Mouse (Mus musculus) activated CD4-positive, CD25-positive, alpha-beta regulatory T cell, adult 4 months (primary cell): ENCODE measurements around the gene Cyp46a1. TPM values are rescaled to one million over a fixed set of nuclear protein-coding genes. Genes with fewer than 3 reads are reported as not detected.
A peak's percentile ranks its signal among the peaks of the same experiment; 100 is the strongest.

Experiments used
- ATAC-seq: one replicate; pipeline ENCODE4 v1.8.0; 2017
- polyA plus RNA-seq, 2 experiments: library from polyadenylated mRNA; unstranded; fragments of 100-300 nt; shearing (Covaris generic); gene quantifications; one replicate each; pipeline ENCODE4 v1.2.1; 2017

Gene Cyp46a1
- not detected for polyA plus RNA-seq

- ATAC-seq = peak; percentile 95
Observed at GRCm38 (mm10) chr12:108333895-108334445, at the start of gene Cyp46a1. TSS of gene Cyp46a1 (plus strand) at chr12:108334381.

GRCm38 (mm10) chr12:108284455-108285224, 49.5 kb upstream of the Cyp46a1 start:
- ATAC-seq = no peak

- ATAC-seq = no peak
Observed at GRCm38 (mm10) chr12:108285225-108286011, 48.8 kb upstream of the Cyp46a1 start.

- ATAC-seq = no peak
Observed at GRCm38 (mm10) chr12:108286381-108286780, 47.8 kb upstream of the Cyp46a1 start.

- ATAC-seq = no peak
Observed at GRCm38 (mm10) chr12:108287011-108287410, 47.2 kb upstream of the Cyp46a1 start.

- ATAC-seq = no peak
Observed at GRCm38 (mm10) chr12:108288127-108288880, 45.9 kb upstream of the Cyp46a1 start.

- no peak for ATAC-seq
Observed at GRCm38 (mm10) chr12:108292419-108292818, 41.8 kb upstream of the Cyp46a1 start.

- ATAC-seq = peak; percentile 73
Observed at GRCm38 (mm10) chr12:108292957-108293356, 41.2 kb upstream of the Cyp46a1 start.

- no peak for ATAC-seq
Observed at GRCm38 (mm10) chr12:108294620-108295019, 39.6 kb upstream of the Cyp46a1 start.

GRCm38 (mm10) chr12:108297033-108297432, 37.1 kb upstream of the Cyp46a1 start:
- no peak for ATAC-seq

GRCm38 (mm10) chr12:108301006-108301405, 33.2 kb upstream of the Cyp46a1 start:
- no peak for ATAC-seq

- no peak for ATAC-seq
Observed at GRCm38 (mm10) chr12:108303778-108304365, 30.3 kb upstream of the Cyp46a1 start.

- ATAC-seq = no peak
Observed at GRCm38 (mm10) chr12:108305172-108305571, 29.0 kb upstream of the Cyp46a1 start.

GRCm38 (mm10) chr12:108305812-108306794, 28.1 kb upstream of the Cyp46a1 start, which contains the start of gene Hhipl1:
TSS of gene Hhipl1 (plus strand) at chr12:108306270.
- ATAC-seq = no peak

GRCm38 (mm10) chr12:108307553-108307952, 26.6 kb upstream of the Cyp46a1 start:
- ATAC-seq = no peak

- ATAC-seq = no peak
Observed at GRCm38 (mm10) chr12:108308363-108308856, 25.8 kb upstream of the Cyp46a1 start.

- ATAC-seq = no peak
Observed at GRCm38 (mm10) chr12:108309116-108309794, 24.9 kb upstream of the Cyp46a1 start.

GRCm38 (mm10) chr12:108310041-108310440, 24.1 kb upstream of the Cyp46a1 start:
- no peak for ATAC-seq

GRCm38 (mm10) chr12:108310456-108311027, 23.6 kb upstream of the Cyp46a1 start:
- ATAC-seq = no peak
